Mouse (Mus musculus) G1E (cell line): Measurements from ENCODE around the gene Gm49405.

Experiments used
- CTCF ChIP-seq: IDR thresholded peaks from 2 replicates; pipeline ENCODE4 v1.5.1; 2012; ENCODE audit warnings: low read depth, low read length, inconsistent platforms, mixed read lengths
- TAL1 ChIP-seq: conservative IDR thresholded peaks from 2 replicates; pipeline ENCODE4 v1.6.1; 2012; ENCODE audit warnings: low read depth, low read length, inconsistent platforms, mixed read lengths

- no peak for TF ChIP-seq CTCF
- no peak for TF ChIP-seq TAL1
Observed at GRCm38 (mm10) chr19:4045966-4046865, 45.8 kb downstream of the Gm49405 start, which contains the start of gene Gstp2.
